Comparison of ENCODE assay signal across 25 mouse cellular contexts in the genomic region with DNA sequence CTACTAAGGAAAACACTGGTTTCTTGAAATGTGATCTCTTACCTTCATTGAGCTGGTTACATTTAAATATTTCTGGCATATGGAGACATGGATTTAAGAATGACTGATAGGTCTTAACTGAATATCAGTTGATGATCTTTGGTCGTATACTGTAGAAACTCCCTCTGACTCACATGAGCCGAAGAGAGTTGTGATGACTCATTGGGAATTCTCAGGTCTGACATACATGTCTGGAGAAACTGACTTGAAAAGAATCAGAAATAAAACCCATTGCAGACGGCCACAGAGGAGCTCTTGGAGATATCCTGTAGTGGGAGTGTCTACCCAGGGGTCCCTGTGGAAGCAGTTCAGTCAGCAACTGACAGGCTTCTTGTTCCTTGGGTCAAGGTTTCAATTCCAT. TPM values are rescaled to one million over a fixed set of nuclear protein-coding genes. Genes with fewer than 3 reads are reported as not detected.
DNase-seq lines count a peak whose midpoint lies in the region; ATAC-seq and TF ChIP-seq lines count a peak whose summit lies in the region.
"Had no signal": no experiment of that assay in that cellular context is flagged by ENCODE, and none has a peak within 500 bp of the region (broad histone marks: within the 10 kb centered on the region; RNA-seq: fewer than 3 reads in every experiment).

No protein-coding gene starts in this region.

- peak; percentile 40 for DNase-seq in heart, adult 11 months
- DNase-seq in heart, postnatal 36 days = no peak
- DNase-seq in 3T3-L1 (ENCODE audit: low read depth, low spot score) (peak; percentile 88), NIH3T3 (ENCODE audit: low read depth) (peak; percentile 57)
- no peak for DNase-seq in kidney, postnatal 14 days
- DNase-seq in gastrocnemius, adult 18-20 months (ENCODE audit: low spot score) = no peak
- DNase-seq: adrenal gland, adult 2 months; adrenal gland, adult 8-10 months; adrenal gland, postnatal 10 days; adrenal gland, postnatal 14 days; adrenal gland, postnatal 25 days; adrenal gland, postnatal 36 days; B cell, adult 2 months; cerebellum, adult 11 months; cerebellum, adult 11-12 months; cerebellum, adult 18-20 months; cerebellum, adult 2 months; cerebellum, adult 8-10 months had no signal

- no peak for TF ChIP-seq POLR2A in myocyte (IDR thresholded peaks at IDR 0.05; ENCODE audit: insufficient read length, low read depth)

- H3ac ChIP-seq in myocyte (ENCODE audit: control insufficient read depth, insufficient read length) = no peak overlapping the region

- H3K79me2 ChIP-seq in myocyte (ENCODE audit: control insufficient read depth, insufficient read depth) = no peaks in the 10 kb centered on the region

- H3K36me3 ChIP-seq in myocyte (ENCODE audit: control insufficient read depth, insufficient read depth) = no peaks in the 10 kb centered on the region
- H3K36me3 ChIP-seq: G1E had no signal

- H3K4me2 ChIP-seq in myocyte (ENCODE audit: low read depth) = peak overlapping the region; percentile 8

- H3K27me3 ChIP-seq in myocyte (ENCODE audit: control insufficient read depth, insufficient read depth, insufficient read length) = no peaks in the 10 kb centered on the region
- H3K27me3 ChIP-seq: CH12.LX, Patski had no signal

- no peak overlapping the region for H3K4me3 ChIP-seq in myocyte

- ATAC-seq in activated CD4-positive, CD25-positive, alpha-beta regulatory T cell, adult 4 months = no peak
- ATAC-seq: CD4-positive, CD25-positive, alpha-beta regulatory T cell, adult 4 months; Patski had no signal

- intact Hi-C loops in heart, postnatal 36 days (cut with DNase I) = no loop called here

TF ChIP-seq in myocyte, 11 proteins besides CTCF, POLR2A, EP300 and RAD21:
- TF ChIP-seq CEBPB (IDR thresholded peaks at IDR 0.05; ENCODE audit: insufficient read depth, poor library complexity, severe bottlenecking) (no peak), SRF (IDR thresholded peaks at IDR 0.05; ENCODE audit: control insufficient read depth, insufficient read length, low read depth) (no peak), TCF3 (IDR thresholded peaks at IDR 0.05; ENCODE audit: insufficient read length, low read depth) (no peak), USF1 (IDR thresholded peaks at IDR 0.05; ENCODE audit: low read depth) (no peak), POLR2AphosphoS2 (IDR thresholded peaks at IDR 0.05; ENCODE audit: insufficient read length, low read depth) (no peak), REST (IDR thresholded peaks at IDR 0.05; ENCODE audit: insufficient read depth, insufficient read length) (no peak), MAX (IDR thresholded peaks at IDR 0.05; ENCODE audit: low read depth) (no peak)
TF ChIP-seq in myocyte: peak in this region for 0.

RNA-seq across cellular contexts. Expression of gene Adamts1, which starts 24.2 kb away (rescaled TPM):
- 10 to 100 TPM; 23.4 to 40.7 TPM for total RNA-seq in heart, postnatal 36 days (2021)
- 14.9 TPM for polyA plus RNA-seq in myocyte (2012; fragmentation: generic; extraction: Trizol)
- not detected for polyA plus RNA-seq in activated CD4-positive, CD25-positive, alpha-beta regulatory T cell, adult 4 months (2017; shearing (Covaris generic))
- 10 to 100 TPM in 1 of 2 experiments, 1 to 10 TPM in 1; 8.0 to 39.9 TPM for total RNA-seq in gastrocnemius, adult 18-20 months (2021)
- total RNA-seq: CH12.LX, MEL had no signal
- polyA plus RNA-seq: CD4-positive, CD25-positive, alpha-beta regulatory T cell, adult 4 months; G1E had no signal

Comparison
In these comparisons a context has a peak if more than half of its experiments do, and no peak if none do; other contexts are left out.
1. DNase-seq: peak in heart, adult 11 months (single experiment), 3T3-L1 (single experiment) and NIH3T3 (single experiment); none in heart, postnatal 36 days (0 of 2), kidney, postnatal 14 days (single experiment) and gastrocnemius, adult 18-20 months (single experiment).